ENCODE assay signal across 7 mouse cellular contexts in genomic region chr13:59010893-59011529, GRCm38 (mm10).
A peak's percentile ranks its signal among the peaks of the same experiment; 100 is the strongest.
DNase-seq lines count a peak whose midpoint lies in the region; ATAC-seq and TF ChIP-seq lines count a peak whose summit lies in the region.

No protein-coding gene starts in this region.

- H3K36me3 ChIP-seq in hindbrain, embryonic 13.5 days = no peaks in the 10 kb centered on the region
- H3K36me3 ChIP-seq in lung, postnatal 0 days (ENCODE audit: insufficient read depth, low read length) = no peaks in the 10 kb centered on the region
- no peaks in the 10 kb centered on the region for H3K36me3 ChIP-seq in stomach, embryonic 16.5 days (ENCODE audit: control insufficient read depth, insufficient read depth, low read length)

- peaks cover 35% of the 10 kb centered on the region for H3K4me1 ChIP-seq in hindbrain, embryonic 13.5 days (replicated peaks)
- H3K4me1 ChIP-seq in lung, postnatal 0 days (ENCODE audit: insufficient read depth, low read depth, low read length) = 0 out of 2 replicates have a peak, but pooled peaks cover 5% of the 10 kb centered on the region
- peaks cover 13% of the 10 kb centered on the region; the same call in 1 of the 2 replicates for H3K4me1 ChIP-seq in stomach, embryonic 16.5 days (ENCODE audit: control insufficient read depth, insufficient read depth, low read length)

- no peak for TF ChIP-seq CTCF in lung, postnatal 0 days (IDR thresholded peaks at IDR 0.05)

- H3K27me3 ChIP-seq in hindbrain, embryonic 13.5 days = no peaks in the 10 kb centered on the region
- H3K27me3 ChIP-seq in lung, postnatal 0 days (replicated peaks; ENCODE audit: insufficient read depth, low read length) = no peaks in the 10 kb centered on the region
- H3K27me3 ChIP-seq in stomach, embryonic 16.5 days (ENCODE audit: control insufficient read depth, insufficient read depth, low read length) = no peaks in the 10 kb centered on the region

- peak overlapping the region; percentile 36 for H3K4me3 ChIP-seq in hindbrain, embryonic 13.5 days
- H3K4me3 ChIP-seq in lung, postnatal 0 days (ENCODE audit: low read depth, low read length) = no peak overlapping the region
- peak overlapping the region; percentile 34 for H3K4me3 ChIP-seq in stomach, embryonic 16.5 days (replicated peaks; ENCODE audit: low read length)

- peak overlapping the region; percentile 68 for H3K9ac ChIP-seq in hindbrain, embryonic 13.5 days
- no peak overlapping the region for H3K9ac ChIP-seq in lung, postnatal 0 days (replicated peaks; ENCODE audit: low read depth)
- H3K9ac ChIP-seq in stomach, embryonic 16.5 days (ENCODE audit: low read length) = peak overlapping the region; percentile 50

- ATAC-seq in hindbrain, embryonic 13.5 days (ENCODE audit: low FRiP score) = peak; percentile 80
- peak; percentile 58 for ATAC-seq in lung, postnatal 0 days
- ATAC-seq in stomach, embryonic 16.5 days (ENCODE audit: insufficient read depth, low FRiP score) = no peak

- H3K27ac ChIP-seq in hindbrain, embryonic 13.5 days = peak overlapping the region; percentile 96
- 0 out of 2 replicates have a peak overlapping the region, but pooled peaks have one; percentile 10 for H3K27ac ChIP-seq in lung, postnatal 0 days (ENCODE audit: low read length)
- H3K27ac ChIP-seq in stomach, embryonic 16.5 days (ENCODE audit: low read length) = no peak overlapping the region

- DNase-seq in cerebellum, adult 18-20 months = peak; percentile 38 to 41
- DNase-seq in cerebellum, postnatal 10 days = peak; percentile 28 to 39
- no peak for DNase-seq in lung, postnatal 0 days (ENCODE audit: low spot score)
- DNase-seq in right cerebral cortex, adult 2 months (ENCODE audit: low spot score in 2 of 2) = no peak
- no peak for DNase-seq in thymus, postnatal 10 days (ENCODE audit: low spot score in 2 of 2)

- peak overlapping the region; percentile 67 for H3K4me2 ChIP-seq in hindbrain, embryonic 13.5 days
- H3K4me2 ChIP-seq in lung, postnatal 0 days (replicated peaks; ENCODE audit: low read depth, low read length) = peak overlapping the region; percentile 42
- peak overlapping the region; percentile 59 for H3K4me2 ChIP-seq in stomach, embryonic 16.5 days (ENCODE audit: low read depth, low read length)

- no peaks in the 10 kb centered on the region for H3K9me3 ChIP-seq in hindbrain, embryonic 13.5 days
- H3K9me3 ChIP-seq in lung, postnatal 0 days (ENCODE audit: low read length) = no peaks in the 10 kb centered on the region
- no peaks in the 10 kb centered on the region for H3K9me3 ChIP-seq in stomach, embryonic 16.5 days (replicated peaks; ENCODE audit: control insufficient read depth, low read length)

- TF ChIP-seq EP300 in lung, postnatal 0 days (IDR thresholded peaks at IDR 0.05) = no peak

- WGBS in hindbrain, embryonic 13.5 days = 8% methylated on average over 16 of the region's 16 CpGs
- 24% methylated on average over 16 of the region's 16 CpGs for WGBS in lung, postnatal 0 days
- 26% methylated on average over 16 of the region's 16 CpGs for whole genome bisulfite sequencing in stomach, embryonic 16.5 days

Comparison
In these comparisons a context has a peak if more than half of its experiments do, and no peak if none do; other contexts are left out.
1. DNase-seq: peak in cerebellum, adult 18-20 months (2 of 2) and cerebellum, postnatal 10 days (2 of 2); none in lung, postnatal 0 days (single experiment), right cerebral cortex, adult 2 months (0 of 2) and thymus, postnatal 10 days (0 of 2).
2. Peak in every context shown above with its lines, with median percentiles within 50 percentile points of each other: H3K4me2 ChIP-seq.